Mouse (Mus musculus): ENCODE measurements around the gene Msantd4. TPM values are rescaled to one million over a fixed set of nuclear protein-coding genes. Genes with fewer than 3 reads are reported as not detected.
A peak's percentile ranks its signal among the peaks of the same experiment; 100 is the strongest.
"Not testable (repeated sequence)": the region's sequence is repeated elsewhere in the genome, so short reads cannot be mapped to it uniquely, and the experiment has no call there.

Gene Msantd4
- polyA plus RNA-seq (2012; fragmentation: generic; extraction: Trizol), result 12.5 TPM
- long read RNA-seq, experiment 1, transcript Msantd4-201 (2 exons, 2,731 nt), result minor isoform, 7 of 26 reads
- long read RNA-seq, experiment 1, transcript Msantd4-202 (3 exons, 2,800 nt), result major isoform, 16 of 26 reads
- long read RNA-seq, experiment 1, partial matches to known transcripts, result 0 of 26 reads
- long read RNA-seq, experiment 1, other reads (novel, unspliced or antisense), result 3 of 26 reads
- long read RNA-seq, experiment 2, transcript Msantd4-201 (2 exons, 2,731 nt), result minor isoform, 14 of 175 reads
- long read RNA-seq, experiment 2, transcript Msantd4-202 (3 exons, 2,800 nt), result major isoform, 151 of 175 reads
- long read RNA-seq, experiment 2, partial matches to known transcripts, result 4 of 175 reads
- long read RNA-seq, experiment 2, other reads (novel, unspliced or antisense), result 6 of 175 reads

DNA sequence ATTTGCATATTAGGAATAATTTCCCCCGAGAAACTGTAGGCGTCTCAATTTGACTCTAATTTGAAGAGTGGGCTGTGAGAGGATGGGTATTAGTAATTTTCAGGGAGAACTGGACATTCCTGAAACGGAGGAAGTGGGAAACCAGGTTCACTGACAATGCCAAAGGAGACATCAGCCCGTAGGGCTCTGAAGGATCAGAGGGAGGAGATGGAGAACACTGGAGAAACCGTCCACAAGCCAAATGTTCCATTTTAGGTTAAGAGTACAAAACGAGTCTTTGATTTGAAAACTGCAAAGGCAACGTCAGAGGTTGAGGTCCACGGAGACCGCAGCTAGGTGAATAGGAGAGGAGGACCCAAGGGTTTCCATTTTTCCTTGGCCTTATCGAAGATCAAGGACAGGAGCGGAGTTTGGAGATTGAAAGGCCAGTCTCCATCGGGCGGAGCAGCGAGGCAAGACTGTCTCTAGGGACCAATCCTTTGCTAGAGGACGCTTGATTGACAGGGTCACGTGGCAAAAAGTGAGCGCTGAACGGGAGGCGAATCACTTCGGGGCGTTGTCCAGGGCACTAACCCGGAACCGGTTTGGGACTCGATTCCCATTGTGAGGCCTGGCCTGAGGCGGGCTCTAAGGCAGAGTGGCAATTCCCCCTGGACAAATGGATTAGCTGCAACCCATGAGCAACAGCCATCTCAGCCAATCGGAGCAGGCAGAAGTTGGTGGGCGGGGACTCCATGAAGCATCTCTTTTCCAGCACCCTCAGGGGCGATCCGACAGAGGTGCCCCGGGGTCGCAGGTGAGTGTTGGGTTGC, at the start of gene Msantd4:
TSS of gene Msantd4 (plus strand) at position 735 of the 812 bp plus-strand sequence.
- Histone ChIP-seq H3K27me3 (ENCODE audit: control insufficient read depth, insufficient read depth, insufficient read length) (no peaks in the 10 kb centered on the region), H3K79me2 (ENCODE audit: control insufficient read depth, insufficient read depth) (peaks cover 46% of the 10 kb centered on the region), H3K4me3 (ENCODE audit: insufficient read depth, poor library complexity, severe bottlenecking) (peak within 1 kb of the TSS; percentile 74), H3K36me3 (ENCODE audit: control insufficient read depth, insufficient read depth) (peaks cover 6% of the 10 kb centered on the region), H3K79me3 (ENCODE audit: low read depth) (peaks cover 27% of the 10 kb centered on the region), H3ac (ENCODE audit: control insufficient read depth, insufficient read length, low read depth) (peak within 1 kb of the TSS; percentile 69)
- TF ChIP-seq MYOD1 (IDR thresholded peaks at IDR 0.05; ENCODE audit: control insufficient read depth, insufficient read length, low read depth), result no peak
- peak; percentile 100 for TF ChIP-seq USF1 (IDR thresholded peaks at IDR 0.05; ENCODE audit: low read depth)

DNA sequence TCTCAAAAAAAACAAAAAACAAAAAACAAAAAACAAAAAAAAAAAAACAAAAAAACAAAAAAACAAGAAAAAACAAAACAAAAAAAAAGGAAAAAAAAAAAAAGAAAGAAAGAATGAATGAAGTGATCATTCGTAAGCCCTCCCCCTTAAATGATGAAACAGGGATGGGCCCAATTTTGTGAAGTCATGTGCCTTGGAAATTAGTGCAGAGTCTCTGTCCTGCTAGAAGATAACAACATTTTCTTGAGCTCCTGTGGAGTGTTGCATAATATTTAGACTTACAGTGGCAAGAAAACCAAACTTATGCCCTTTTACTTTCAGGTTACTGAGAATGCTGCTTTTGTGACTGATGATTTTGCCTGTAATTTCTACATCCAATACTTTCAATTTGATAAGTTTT, 23.2 kb upstream of the Msantd4 start:
- no peaks in the 10 kb centered on the region for H3K79me3 ChIP-seq (ENCODE audit: low read depth)
- no peak overlapping the region for H3K4me3 ChIP-seq (ENCODE audit: insufficient read depth, poor library complexity, severe bottlenecking)
- TF ChIP-seq CTCF (IDR thresholded peaks at IDR 0.05; ENCODE audit: control insufficient read depth, insufficient read depth, insufficient read length) (no peak), MYOD1 (IDR thresholded peaks at IDR 0.05; ENCODE audit: control insufficient read depth, insufficient read length, low read depth) (no peak), USF1 (IDR thresholded peaks at IDR 0.05; ENCODE audit: low read depth) (no peak), FOSL1 (IDR thresholded peaks at IDR 0.05; ENCODE audit: insufficient read depth, low read length, poor library complexity, severe bottlenecking) (no peak), MYOG (IDR thresholded peaks at IDR 0.05; ENCODE audit: control insufficient read depth, extremely low read depth, insufficient read length) (no peak), CEBPB (IDR thresholded peaks at IDR 0.05; ENCODE audit: low read depth) (no peak), MAX (IDR thresholded peaks at IDR 0.05) (no peak)

GRCm38 (mm10) chr9:4376640-4377120, 318 bp downstream of the Msantd4 start:
- Histone ChIP-seq H3K27me3 (ENCODE audit: control insufficient read depth, insufficient read depth, insufficient read length) (no peaks in the 10 kb centered on the region), H3K79me2 (ENCODE audit: control insufficient read depth, insufficient read depth) (peaks cover 52% of the 10 kb centered on the region), H3K36me3 (ENCODE audit: control insufficient read depth, insufficient read depth) (peaks cover 11% of the 10 kb centered on the region), H3K79me3 (ENCODE audit: low read depth) (peaks cover 34% of the 10 kb centered on the region), H3K4me3 (ENCODE audit: insufficient read depth, poor library complexity, severe bottlenecking) (peak overlapping the region; percentile 74), H3ac (ENCODE audit: control insufficient read depth, insufficient read length, low read depth) (peak overlapping the region; percentile 69)
- TF ChIP-seq CEBPB (IDR thresholded peaks at IDR 0.05; ENCODE audit: low read depth) (no peak), CTCF (IDR thresholded peaks at IDR 0.05; ENCODE audit: control insufficient read depth, insufficient read depth, insufficient read length) (no peak), MYOG (IDR thresholded peaks at IDR 0.05; ENCODE audit: control insufficient read depth, extremely low read depth, insufficient read length) (no peak), MAX (IDR thresholded peaks at IDR 0.05) (no peak), USF1 (IDR thresholded peaks at IDR 0.05; ENCODE audit: low read depth) (no peak), MYOD1 (IDR thresholded peaks at IDR 0.05; ENCODE audit: control insufficient read depth, insufficient read length, low read depth) (no peak), FOSL1 (IDR thresholded peaks at IDR 0.05; ENCODE audit: insufficient read depth, low read length, poor library complexity, severe bottlenecking) (no peak)

More for the DNA sequence above, 23.2 kb upstream of the Msantd4 start:
- H3K27me3 ChIP-seq (ENCODE audit: control insufficient read depth, insufficient read depth, insufficient read length), result no peaks in the 10 kb centered on the region
- no peak overlapping the region for H3ac ChIP-seq (ENCODE audit: control insufficient read depth, insufficient read length, low read depth)
- no peaks in the 10 kb centered on the region for H3K36me3 ChIP-seq (ENCODE audit: control insufficient read depth, insufficient read depth)
- H3K79me2 ChIP-seq (ENCODE audit: control insufficient read depth, insufficient read depth), result no peaks in the 10 kb centered on the region

- not testable (repeated sequence) for H3K79me3 ChIP-seq (ENCODE audit: low read depth); H3ac ChIP-seq (ENCODE audit: control insufficient read depth, insufficient read length, low read depth); H3K36me3 ChIP-seq (ENCODE audit: control insufficient read depth, insufficient read depth); H3K4me3 ChIP-seq (ENCODE audit: insufficient read depth, poor library complexity, severe bottlenecking); H3K79me2 ChIP-seq (ENCODE audit: control insufficient read depth, insufficient read depth); H3K27me3 ChIP-seq (ENCODE audit: control insufficient read depth, insufficient read depth, insufficient read length)
Observed at GRCm38 (mm10) chr9:4400801-4401200, 24.4 kb downstream of the Msantd4 start.

Small RNAs within 50 kb of the gene (microRNA-seq; reads per million reads assigned to microRNA genes)
- not detected for gene Gm23992 (ENCODE audit: borderline microRNAs expressed)

Other genes with a start within 250 kb of the Msantd4 start
- gene Aasdhppt, start 67.1 kb upstream of the Msantd4 start, polyA plus RNA-seq (2012; fragmentation: generic; extraction: Trizol), result 7.9 TPM
- 0.76 TPM for gene Kbtbd3, start 66.7 kb upstream of the Msantd4 start, polyA plus RNA-seq (2012; fragmentation: generic; extraction: Trizol)

All from C2C12 (cell line).